In genomic region chr11:101664825-101665635, GRCm38 (mm10) we compare ENCODE assay signal across 8 mouse cellular contexts. TPM values are rescaled to one million over a fixed set of nuclear protein-coding genes. Genes with fewer than 3 reads are reported as not detected.
A peak's percentile ranks its signal among the peaks of the same experiment; 100 is the strongest.
DNase-seq lines count a peak whose midpoint lies in the region; ATAC-seq and TF ChIP-seq lines count a peak whose summit lies in the region.

Arl4d (plus strand) TSS chr11:101665541.

- H3K4me1 ChIP-seq in MEL (ENCODE audit: control insufficient read depth in 1 of 2, insufficient read depth in 2 of 2, low read length in 2 of 2) = peaks cover 5 to 42% of the 10 kb centered on the region in 2 experiments; a peak in 3 of 4 replicates
- peaks cover 41% of the 10 kb centered on the region for H3K4me1 ChIP-seq in hindbrain, embryonic 10.5 days (replicated peaks)
- H3K4me1 ChIP-seq in lung, postnatal 0 days (ENCODE audit: insufficient read depth, low read depth, low read length) = peaks cover 6% of the 10 kb centered on the region; the same call in 1 of the 2 replicates

- H3K36me3 ChIP-seq in MEL (ENCODE audit: control insufficient read depth in 1 of 2, insufficient read depth in 2 of 2, low read length in 2 of 2) = peaks cover 0 to 24% of the 10 kb centered on the region in 2 experiments; a peak in 2 of 4 replicates
- no peaks in the 10 kb centered on the region for H3K36me3 ChIP-seq in hindbrain, embryonic 10.5 days
- H3K36me3 ChIP-seq in lung, postnatal 0 days (ENCODE audit: insufficient read depth, low read length) = no peaks in the 10 kb centered on the region

- peak within 1 kb of the TSS; percentile 71 for H3K4me2 ChIP-seq in lung, postnatal 0 days (replicated peaks; ENCODE audit: low read depth, low read length)

- TF ChIP-seq POLR2A in MEL (IDR thresholded peaks at IDR 0.05; ENCODE audit: control insufficient read depth in 1 of 2, insufficient read depth in 1 of 2, low read depth in 1 of 2, low read length in 2 of 2, poor library complexity in 1 of 2) = peak; percentile 78 to 96; a peak in 3 of 4 replicates

- TF ChIP-seq CTCF in MEL (IDR thresholded peaks at IDR 0.05 in 2 of 3, conservative IDR thresholded peaks at IDR 0.05 in 1 of 3; ENCODE audit: control insufficient read depth in 1 of 3, insufficient read depth in 1 of 3, low read depth in 2 of 3, low read length in 3 of 3, poor library complexity in 1 of 3, severe bottlenecking in 1 of 3) = peak; percentile 9 to 24 (median 10); a peak in 1 of 6 replicates
- TF ChIP-seq CTCF in lung, postnatal 0 days (IDR thresholded peaks at IDR 0.05) = peak; percentile 40

- no peaks in the 10 kb centered on the region for H3K79me2 ChIP-seq in MEL (ENCODE audit: control insufficient read depth, insufficient read depth, low read length, poor library complexity)

- peak within 1 kb of the TSS; percentile 59 to 66 for H3K4me3 ChIP-seq in MEL (ENCODE audit: control insufficient read depth in 1 of 2, insufficient read depth in 1 of 2, low read depth in 2 of 2, low read length in 2 of 2)
- peak within 1 kb of the TSS; percentile 72 for H3K4me3 ChIP-seq in hindbrain, embryonic 10.5 days
- H3K4me3 ChIP-seq in lung, postnatal 0 days (ENCODE audit: low read depth, low read length) = peak within 1 kb of the TSS; percentile 60

- no peaks in the 10 kb centered on the region for H3K27me3 ChIP-seq in MEL (ENCODE audit: control insufficient read depth in 1 of 2, insufficient read depth in 2 of 2, low read length in 2 of 2)
- H3K27me3 ChIP-seq in hindbrain, embryonic 10.5 days (ENCODE audit: insufficient read depth, poor library complexity, severe bottlenecking) = peaks cover 13% of the 10 kb centered on the region
- H3K27me3 ChIP-seq in lung, postnatal 0 days (replicated peaks; ENCODE audit: insufficient read depth, low read length) = no peaks in the 10 kb centered on the region

- peak; percentile 39 to 45; a peak in 2 of 4 replicates for TF ChIP-seq EP300 in MEL (IDR thresholded peaks at IDR 0.05; ENCODE audit: low read depth in 1 of 2, low read length in 2 of 2)
- peak; percentile 91 for TF ChIP-seq EP300 in lung, postnatal 0 days (IDR thresholded peaks at IDR 0.05)

- peak; percentile 98 for DNase-seq in MEL (ENCODE audit: low read depth, low spot score)
- peak; percentile 93 for DNase-seq in cerebellum, adult 8-10 months
- DNase-seq in hindbrain, embryonic 10.5 days (ENCODE audit: low spot score) = peak; percentile 92
- DNase-seq in layer of hippocampus, adult 9-11 months = peak; percentile 94
- peak; percentile 96 for DNase-seq in lung, postnatal 0 days (ENCODE audit: low spot score)
- DNase-seq in ovary, postnatal 14 days (ENCODE audit: low spot score) = peak; percentile 97
- peak; percentile 97 for DNase-seq in thymus, postnatal 14 days

- WGBS in hindbrain, embryonic 10.5 days = 9% methylated on average over 34 of the region's 34 CpGs
- WGBS in lung, postnatal 0 days = 6% methylated on average over 34 of the region's 34 CpGs

- ATAC-seq in frontal cortex, adult (ENCODE audit: low TSS enrichment) = peak; percentile 82
- peak; percentile 87 for ATAC-seq in lung, postnatal 0 days

- peak within 1 kb of the TSS; percentile 51 for H3K9ac ChIP-seq in MEL (ENCODE audit: control insufficient read depth, low read depth, low read length, poor library complexity, severe bottlenecking)
- H3K9ac ChIP-seq in lung, postnatal 0 days (replicated peaks; ENCODE audit: low read depth) = peak within 1 kb of the TSS; percentile 63

- H3K27ac ChIP-seq in MEL (ENCODE audit: control insufficient read depth, low read depth, low read length) = peak within 1 kb of the TSS; percentile 30
- peak within 1 kb of the TSS; percentile 84 for H3K27ac ChIP-seq in hindbrain, embryonic 10.5 days
- H3K27ac ChIP-seq in lung, postnatal 0 days (ENCODE audit: low read length) = peak within 1 kb of the TSS; percentile 90

- no peaks in the 10 kb centered on the region for H3K9me3 ChIP-seq in MEL (replicated peaks; ENCODE audit: insufficient read depth, low read length)
- no peaks in the 10 kb centered on the region for H3K9me3 ChIP-seq in hindbrain, embryonic 10.5 days
- no peaks in the 10 kb centered on the region for H3K9me3 ChIP-seq in lung, postnatal 0 days (ENCODE audit: low read length)

- no peak for TF ChIP-seq RAD21 in MEL (IDR thresholded peaks at IDR 0.05; ENCODE audit: low read depth, low read length)

TF ChIP-seq in MEL, 35 proteins besides CTCF, POLR2A, EP300 and RAD21:
- TF ChIP-seq NELFE (IDR thresholded peaks at IDR 0.05; ENCODE audit: low read depth, low read length) = peak; percentile 85
- peak; percentile 58; the same call in 1 of the 2 replicates for TF ChIP-seq MYC (IDR thresholded peaks at IDR 0.05; ENCODE audit: low read depth, low read length)
- TF ChIP-seq GABPA (IDR thresholded peaks at IDR 0.05; ENCODE audit: low read depth, low read length) = no peak
- TF ChIP-seq MXI1 (IDR thresholded peaks at IDR 0.05; ENCODE audit: low read depth, low read length) = peak; percentile 77
- no peak for TF ChIP-seq POLR2AphosphoS5 (IDR thresholded peaks at IDR 0.05; ENCODE audit: borderline replicate concordance, low read depth, low read length)
- TF ChIP-seq ELF1 (IDR thresholded peaks at IDR 0.05; ENCODE audit: low read depth, low read length) = peak; percentile 62
- TF ChIP-seq MAZ (IDR thresholded peaks at IDR 0.05; ENCODE audit: low read depth, low read length) = no peak; the same call in 1 of the 2 replicates
- TF ChIP-seq ETS1 (IDR thresholded peaks at IDR 0.05; ENCODE audit: low read depth, low read length) = peak; percentile 56
- TF ChIP-seq USF2 (IDR thresholded peaks at IDR 0.05; ENCODE audit: borderline replicate concordance in 1 of 2, insufficient read depth in 1 of 2, low read depth in 1 of 2, low read length in 2 of 2) = no peak
- no peak for TF ChIP-seq TCF12 (IDR thresholded peaks at IDR 0.05; ENCODE audit: low read depth, low read length)
- peak; percentile 27; the same call in 1 of the 2 replicates for TF ChIP-seq TAL1 (IDR thresholded peaks at IDR 0.05; ENCODE audit: low read length)
- TF ChIP-seq SIN3A (IDR thresholded peaks at IDR 0.05; ENCODE audit: low read length) = peak; percentile 74
- 0 out of 2 replicates have a peak, but pooled peaks have one; percentile 6 for TF ChIP-seq NRF1 (IDR thresholded peaks at IDR 0.05; ENCODE audit: insufficient read depth, low read depth, low read length, poor library complexity, severe bottlenecking)
- no peak for TF ChIP-seq KAT2A (conservative IDR thresholded peaks at IDR 0.05; ENCODE audit: low read depth, low read length)
- TF ChIP-seq GATA1 (IDR thresholded peaks at IDR 0.05; ENCODE audit: low read depth, low read length) = 0 out of 2 replicates have a peak, but pooled peaks have one; percentile 16
- no peak for TF ChIP-seq JUND (IDR thresholded peaks at IDR 0.05; ENCODE audit: low read depth, low read length)
- TF ChIP-seq CHD2 (IDR thresholded peaks at IDR 0.05; ENCODE audit: low read length) = no peak
- TF ChIP-seq MAX (IDR thresholded peaks at IDR 0.05; ENCODE audit: low read length) = peak; percentile 57
- TF ChIP-seq BHLHE40 (IDR thresholded peaks at IDR 0.05; ENCODE audit: borderline replicate concordance, low read depth, low read length) = no peak
- TF ChIP-seq ZKSCAN1 (IDR thresholded peaks at IDR 0.05; ENCODE audit: low read depth, low read length) = no peak
- TF ChIP-seq E2F4 (IDR thresholded peaks at IDR 0.05; ENCODE audit: borderline replicate concordance, low read depth, low read length) = no peak
- TF ChIP-seq ZMIZ1 (IDR thresholded peaks at IDR 0.05; ENCODE audit: low read depth, low read length) = peak; percentile 81
- no peak for TF ChIP-seq SMC3 (IDR thresholded peaks at IDR 0.05; ENCODE audit: low read depth, low read length)
- TF ChIP-seq CHD1 (IDR thresholded peaks at IDR 0.05; ENCODE audit: low read depth, low read length) = no peak
- TF ChIP-seq TBP (IDR thresholded peaks at IDR 0.05; ENCODE audit: low read depth, low read length) = peak; percentile 92
- 0 out of 2 replicates have a peak, but pooled peaks have one; percentile 18 for TF ChIP-seq MYB (IDR thresholded peaks at IDR 0.05; ENCODE audit: low read depth, low read length)
- TF ChIP-seq POLR2AphosphoS2 (IDR thresholded peaks at IDR 0.05; ENCODE audit: low read length) = 0 out of 2 replicates have a peak, but pooled peaks have one; percentile 50
- no peak for TF ChIP-seq USF1 (IDR thresholded peaks at IDR 0.05; ENCODE audit: low read depth, low read length)
- TF ChIP-seq ZC3H11A (IDR thresholded peaks at IDR 0.05; ENCODE audit: low read depth, low read length) = no peak
- TF ChIP-seq UBTF (IDR thresholded peaks at IDR 0.05; ENCODE audit: borderline replicate concordance, insufficient read depth, low read depth, low read length) = no peak
- TF ChIP-seq MEF2A (IDR thresholded peaks at IDR 0.05; ENCODE audit: extremely low read depth, insufficient replicate concordance, low read depth, low read length, poor library complexity, severe bottlenecking) = no peak
- no peak for TF ChIP-seq ZNF384 (IDR thresholded peaks at IDR 0.05; ENCODE audit: low read depth, low read length)
- no peak for TF ChIP-seq MAFK (IDR thresholded peaks at IDR 0.05; ENCODE audit: borderline replicate concordance, low read depth, low read length)
- TF ChIP-seq RCOR1 (IDR thresholded peaks at IDR 0.05; ENCODE audit: low read depth, low read length) = no peak
- peak; percentile 21; the same call in 1 of the 2 replicates for TF ChIP-seq HCFC1 (IDR thresholded peaks at IDR 0.05; ENCODE audit: low read depth, low read length)
TF ChIP-seq in MEL: peak in this region for 15.

RNA-seq across cellular contexts. Expression of gene Arl4d, which starts in this region (rescaled TPM):
- 0.23 and 0.33 TPM in 2 replicates for total RNA-seq in MEL (2012; rRNA removed)
- polyA plus RNA-seq in MEL (2012; ENCODE audit: insufficient read depth in 1 of 2, insufficient read length in 2 of 2, low read depth in 1 of 2, low replicate concordance in 2 of 2, missing spikeins in 1 of 2) = under 1 TPM in 1 of 2 experiments, not detected in 1; 0.17 TPM
- 7.9 and 9.4 TPM in 2 replicates for polyA plus RNA-seq in hindbrain, embryonic 10.5 days (2016; fragmentation: Nextera tagmentation; extraction: Ambion mirVana)
- 25.2 and 33.1 TPM in 2 replicates for polyA plus RNA-seq in lung, postnatal 0 days (2015; fragmentation: Nextera tagmentation; extraction: Ambion mirVana)

Comparison
In these comparisons a context has a peak if more than half of its experiments do, and no peak if none do; other contexts are left out.
1. Peak in every context shown above with its lines: DNase-seq, ATAC-seq, H3K4me3 ChIP-seq and H3K27ac ChIP-seq.
2. Peak in DNase-seq, H3K4me3 ChIP-seq, H3K27ac ChIP-seq and H3K9ac ChIP-seq in MEL; RNA of the gene not detected or under 1 TPM.
3. H3K27ac ChIP-seq: peak in every context shown above with its lines; median percentile 90 in lung, postnatal 0 days; 84 in hindbrain, embryonic 10.5 days; 30 in MEL.